Mouse (Mus musculus): ENCODE results near the gene Kifc1. TPM values are rescaled to one million over a fixed set of nuclear protein-coding genes. Genes with fewer than 3 reads are reported as not detected.

Gene Kifc1
- total RNA-seq (2023), result 10 to 100 TPM; 43.5 to 51.2 TPM

DNA sequence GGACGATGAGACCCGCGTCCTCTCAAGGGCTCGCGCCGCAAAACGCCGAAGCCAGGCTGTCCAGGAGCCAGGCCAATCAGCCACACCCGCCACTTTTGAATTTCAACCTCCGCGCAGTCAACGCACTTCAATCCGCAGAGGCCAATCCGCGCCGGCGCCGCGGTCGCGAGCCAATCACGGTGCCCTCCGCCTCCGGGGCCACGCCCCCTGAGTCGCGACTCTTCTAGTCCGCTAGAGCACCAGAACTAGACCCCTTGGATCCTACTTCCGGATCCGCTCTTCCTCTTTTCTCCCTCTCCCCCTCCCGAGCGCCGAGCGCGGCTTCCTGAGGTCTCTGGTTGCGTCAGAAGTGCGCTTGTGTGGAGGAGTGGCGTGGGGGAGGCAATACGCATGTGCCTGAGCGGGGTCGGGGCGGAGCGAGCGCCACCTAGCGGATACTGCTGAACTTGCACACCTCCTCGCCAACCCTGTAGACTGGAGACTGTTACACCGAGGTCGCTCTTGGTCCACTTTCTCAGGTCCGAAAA lies at the start of gene Kifc1:
Gene Kifc1 (minus strand): TSS at position 129 of the 527 bp plus-strand sequence.

DNA sequence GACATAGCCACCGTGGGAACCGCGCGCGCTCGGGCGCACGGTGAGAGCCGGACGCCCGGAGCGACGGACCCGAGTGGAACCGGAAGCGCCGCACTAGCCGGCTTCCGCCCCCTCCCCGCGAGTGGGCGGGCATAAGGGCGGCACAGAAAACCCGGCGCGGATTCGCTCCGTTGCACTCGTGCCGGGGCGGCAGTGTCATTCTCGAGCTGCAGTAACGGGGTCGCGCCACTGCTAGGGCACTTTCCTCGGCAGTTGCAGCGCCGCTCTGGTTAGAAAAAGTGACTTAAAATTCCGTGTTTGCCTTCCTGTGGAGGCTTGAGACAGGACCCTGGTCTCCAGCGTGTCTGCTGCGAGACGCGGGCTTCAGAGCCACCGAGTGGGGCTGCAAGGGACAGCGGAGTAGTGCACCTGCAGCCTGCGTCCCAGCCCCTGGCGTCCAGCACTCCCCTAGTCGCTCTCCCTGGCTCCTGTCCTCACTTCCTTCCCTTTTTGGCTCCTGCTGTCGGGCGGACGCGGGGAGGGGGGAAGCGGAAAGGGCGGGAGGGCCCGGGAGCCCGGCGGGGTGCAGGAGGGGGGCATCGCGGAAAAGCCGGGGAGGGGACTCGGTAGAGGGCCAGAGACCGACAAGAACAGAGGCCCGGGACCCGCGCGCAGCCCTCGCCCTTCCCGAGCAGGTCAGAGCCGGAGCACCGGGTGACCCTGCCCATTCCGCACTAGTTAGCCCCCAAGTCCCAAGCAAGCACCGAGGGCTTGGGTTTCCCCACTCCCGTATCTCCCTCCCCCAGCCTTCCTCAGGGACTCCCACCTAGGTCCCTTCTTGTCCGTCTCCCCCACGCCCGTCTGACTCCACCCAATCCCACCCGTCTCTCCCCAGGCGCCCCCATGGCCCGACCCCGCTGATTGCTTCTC lies 39.2 kb upstream of the Kifc1 start, which contains the start of gene Rgl2:
Gene Rgl2 (plus strand): TSS at position 173 of the 909 bp plus-strand sequence.

GRCm38 (mm10) chr17:33915671-33916250 lies 25.3 kb upstream of the Kifc1 start, which contains the start of the genes Tapbp and Zbtb22:
Tapbp (plus strand) TSS chr17:33915899.
Zbtb22 (plus strand) TSS chr17:33915904.

DNA sequence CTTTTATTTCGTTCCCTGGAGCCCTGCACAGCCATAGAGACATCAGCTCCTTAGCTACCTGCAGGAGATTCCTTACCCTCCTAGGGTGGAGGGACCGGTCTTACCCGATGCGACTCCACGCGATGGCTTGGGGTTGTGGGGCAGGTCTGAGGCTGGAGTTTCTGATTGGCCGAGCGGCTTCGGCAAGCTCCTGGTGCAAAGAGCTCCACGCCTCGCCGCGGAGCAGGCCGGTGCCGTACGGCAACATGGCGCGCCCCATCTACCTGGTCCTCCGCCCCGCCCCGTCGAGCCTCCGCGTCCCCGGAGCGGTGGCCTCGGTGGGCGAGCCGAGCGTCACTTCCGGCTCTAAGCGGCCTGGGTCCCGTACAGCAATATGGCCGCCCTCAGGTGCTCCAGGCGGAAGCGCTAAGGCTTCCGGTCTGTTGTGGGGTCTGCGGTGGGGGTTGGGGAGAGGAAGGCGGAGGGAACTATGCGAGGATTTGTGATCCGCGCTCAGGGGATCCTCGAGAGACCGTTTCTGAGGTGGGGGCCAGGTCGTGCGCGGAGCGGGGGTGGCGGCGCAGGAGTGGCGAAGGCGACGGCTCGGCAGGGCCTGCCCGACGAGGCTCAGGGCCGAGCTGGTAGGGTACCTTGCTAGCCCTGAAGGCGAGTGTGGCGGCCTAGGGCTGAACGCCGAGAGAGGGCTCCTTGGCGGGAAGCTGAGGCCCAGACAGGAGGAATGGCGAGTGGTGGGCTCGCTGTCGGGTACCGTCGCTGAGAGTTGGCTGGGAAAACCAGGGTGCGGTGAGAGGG lies 18.8 kb upstream of the Kifc1 start, which contains the start of gene Daxx:
Gene Daxx (plus strand): TSS at position 338 of the 792 bp plus-strand sequence.

GRCm38 (mm10) chr17:33904835-33905234 lies 14.4 kb upstream of the Kifc1 start, which contains the start of gene Platr17:
Platr17 (plus strand) TSS chr17:33905135.

GRCm38 (mm10) chr17:33873537-33873936 lies 16.9 kb downstream of the Kifc1 start, which contains the start of gene Gm7029:
Gm7029 (plus strand) TSS chr17:33873837.

DNA sequence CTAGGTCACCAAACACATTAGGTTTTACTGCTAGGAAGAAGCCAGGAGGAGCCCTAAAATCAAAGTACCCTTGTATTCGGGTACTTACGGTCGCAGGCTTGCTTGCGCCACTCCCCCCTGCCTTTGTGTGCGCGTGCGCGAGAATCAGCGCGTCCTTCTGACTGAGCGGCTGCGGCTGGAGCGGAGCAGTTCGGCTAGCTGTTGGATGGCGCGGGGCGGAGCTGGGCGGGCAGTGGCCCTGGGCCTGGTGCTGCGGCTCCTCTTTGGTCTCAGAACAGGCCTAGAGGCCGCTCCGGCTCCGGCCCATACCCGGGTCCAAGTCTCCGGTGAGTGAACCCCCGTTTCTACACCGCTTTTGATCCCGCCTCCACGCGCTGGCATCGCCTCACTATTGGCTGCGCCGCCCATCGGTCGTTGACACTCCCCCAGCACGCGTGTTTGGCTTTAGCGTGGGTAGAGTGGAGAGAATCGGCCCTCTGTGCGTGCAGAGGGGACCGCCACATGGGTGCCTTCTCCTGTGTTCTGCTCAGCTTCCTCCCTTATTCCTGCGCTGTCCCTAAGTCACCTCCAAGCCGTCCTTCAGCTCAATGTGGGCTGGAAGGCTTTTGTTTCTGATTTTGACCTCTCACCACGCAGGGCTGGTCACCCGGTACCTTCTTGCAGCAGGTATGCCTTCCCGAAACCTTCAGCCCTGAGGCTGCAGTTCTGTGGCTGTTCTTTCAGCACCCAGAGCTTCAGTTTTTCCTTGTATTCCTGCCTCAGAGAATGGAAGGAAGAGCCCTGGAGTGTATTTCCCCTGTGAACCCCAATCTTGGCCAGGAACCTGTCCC lies 47.3 kb downstream of the Kifc1 start, which contains the start of gene Cd320:
Gene Cd320 (plus strand): TSS at position 126 of the 830 bp plus-strand sequence.

Other genes with a start within 250 kb of the Kifc1 start
- 100 to 1,000 TPM; 176 to 180 TPM for gene Hnrnpm, start 203.8 kb downstream of the Kifc1 start, total RNA-seq (2023)
- 10 to 100 TPM; 53.2 to 58.4 TPM for gene March2, start 172.0 kb downstream of the Kifc1 start, total RNA-seq (2023)
- 100 to 1,000 TPM; 157 to 164 TPM for gene Rab11b, start 130.1 kb downstream of the Kifc1 start, total RNA-seq (2023)
- gene Angptl4, start 108.8 kb downstream of the Kifc1 start, total RNA-seq (2023), result 1 to 10 TPM; 1.9 to 2.0 TPM
- gene Kank3, start 80.1 kb downstream of the Kifc1 start, total RNA-seq (2023), result 1 to 10 TPM; 4.7 to 6.3 TPM
- gene Rps28, start 66.1 kb downstream of the Kifc1 start, total RNA-seq (2023), result 1,000 to 10,000 TPM; 1,192 to 1,292 TPM
- 100 to 1,000 TPM; 111 TPM for gene Ndufa7, start 66.1 kb downstream of the Kifc1 start, total RNA-seq (2023)
- gene Cd320, start 47.6 kb downstream of the Kifc1 start, total RNA-seq (2023), result 1 to 10 TPM; 1.4 to 1.6 TPM
- gene Gm7029, start 16.8 kb downstream of the Kifc1 start, total RNA-seq (2023), result not detected
- under 1 TPM in 1 of 2 experiments, not detected in 1; 0.75 TPM for gene Platr17, start 14.5 kb upstream of the Kifc1 start, total RNA-seq (2023)
- gene Daxx, start 18.8 kb upstream of the Kifc1 start, total RNA-seq (2023), result 10 to 100 TPM; 31.0 to 43.2 TPM
- 100 to 1,000 TPM; 223 to 251 TPM for gene Tapbp, start 25.2 kb upstream of the Kifc1 start, total RNA-seq (2023)
- 10 to 100 TPM; 33.5 to 33.8 TPM for gene Zbtb22, start 25.2 kb upstream of the Kifc1 start, total RNA-seq (2023)
- gene Rgl2, start 38.9 kb upstream of the Kifc1 start, total RNA-seq (2023), result 100 to 1,000 TPM; 227 to 229 TPM
- 10 to 100 TPM; 47.8 to 54.5 TPM for gene Pfdn6, start 49.7 kb upstream of the Kifc1 start, total RNA-seq (2023)
- 10 to 100 TPM; 21.7 to 22.4 TPM for gene Wdr46, start 50.0 kb upstream of the Kifc1 start, total RNA-seq (2023)
- 10 to 100 TPM; 10.3 to 10.5 TPM for gene B3galt4, start 60.8 kb upstream of the Kifc1 start, total RNA-seq (2023)
- gene Vps52, start 65.2 kb upstream of the Kifc1 start, total RNA-seq (2023), result 10 to 100 TPM; 54.0 to 58.9 TPM
- gene Rps18, start 65.3 kb upstream of the Kifc1 start, total RNA-seq (2023), result 100 to 1,000 TPM; 476 to 509 TPM
- gene H2-K1, start 109.7 kb upstream of the Kifc1 start, total RNA-seq (2023), result 1,000 to 10,000 TPM; 1,097 to 1,101 TPM
- 10 to 100 TPM in 1 of 2 experiments, 1 to 10 TPM in 1; 8.4 to 13.9 TPM for gene Ring1, start 134.0 kb upstream of the Kifc1 start, total RNA-seq (2023)
- gene H2-Ke6, start 137.4 kb upstream of the Kifc1 start, total RNA-seq (2023), result 10 to 100 TPM; 59.9 to 61.3 TPM
- gene Slc39a7, start 141.0 kb upstream of the Kifc1 start, total RNA-seq (2023), result 10 to 100 TPM; 60.8 to 68.3 TPM
- gene Rxrb, start 141.2 kb upstream of the Kifc1 start, total RNA-seq (2023), result 10 to 100 TPM; 45.9 to 68.6 TPM
- 10 to 100 TPM; 16.6 to 17.7 TPM for gene Col11a2, start 148.8 kb upstream of the Kifc1 start, total RNA-seq (2023)
- 1 to 10 TPM; 1.1 to 1.9 TPM for gene H2-Oa, start 201.7 kb upstream of the Kifc1 start, total RNA-seq (2023)
- gene H2-DMa, start 228.9 kb upstream of the Kifc1 start, total RNA-seq (2023), result 10 to 100 TPM; 57.6 to 63.6 TPM
- gene Brd2, start 232.0 kb upstream of the Kifc1 start, total RNA-seq (2023), result 100 to 1,000 TPM; 215 to 218 TPM